13 mouse cellular contexts compared by ENCODE assay signal in the genomic region with DNA sequence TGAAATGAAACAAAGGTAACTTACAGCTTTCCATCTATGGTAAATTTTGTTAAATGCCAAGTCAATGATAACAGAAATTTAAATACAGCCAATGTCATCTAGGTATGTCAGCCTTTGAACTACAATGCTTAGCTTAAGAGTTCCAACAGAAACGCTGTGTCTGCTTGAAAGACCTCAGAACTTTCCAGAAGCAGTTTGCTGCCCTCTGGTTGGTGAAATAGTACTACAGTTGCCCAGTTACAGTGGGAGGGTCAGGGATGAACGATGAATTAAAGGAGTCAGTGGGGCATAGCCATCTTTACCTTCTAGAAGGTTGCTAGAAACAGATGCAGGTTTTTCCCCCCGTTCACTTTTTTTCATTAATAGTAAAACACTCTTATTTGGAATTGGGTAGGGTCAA.
DNase-seq lines count a peak whose midpoint lies in the region; ATAC-seq and TF ChIP-seq lines count a peak whose summit lies in the region.
"Had no signal": no experiment of that assay in that cellular context is flagged by ENCODE, and none has a peak within 500 bp of the region (broad histone marks: within the 10 kb centered on the region; RNA-seq: fewer than 3 reads in every experiment).

No protein-coding gene starts in this region.

- intact Hi-C loops in heart, adult 2 months (cut with DNase I): no loop called here
- intact Hi-C loops in gastrocnemius, postnatal 36 days (cut with DNase I): loop anchor here (5.0 to 10.0 kb wide), 2 partner anchors 481 to 553 kb away; no protein-coding TSS in a partner anchor

- peak; percentile 58 for TF ChIP-seq CTCF in heart, adult 2 months (IDR thresholded peaks at IDR 0.05)
- TF ChIP-seq CTCF in lung, postnatal 0 days (IDR thresholded peaks at IDR 0.05): peak; percentile 69

- no peak for DNase-seq in heart, adult 2 months
- DNase-seq in heart, adult 9 months (ENCODE audit: low spot score in 2 of 2): no peak
- peak; percentile 28 for DNase-seq in lung, postnatal 0 days (ENCODE audit: low spot score)
- DNase-seq in lung, postnatal 25 days (ENCODE audit: low spot score): no peak
- DNase-seq in R1 (ENCODE audit: low read depth, low spot score): peak; percentile 53
- DNase-seq in lung, postnatal 36 days: peak; percentile 12
- no peak for DNase-seq in gastrocnemius, postnatal 36 days
- no peak for DNase-seq in right cerebral cortex, postnatal 10 days (ENCODE audit: low spot score in 2 of 2)
- DNase-seq: layer of hippocampus, adult 9-11 months; right cerebral cortex, adult 18-20 months had no signal

- H3K27me3 ChIP-seq in heart, adult 2 months (ENCODE audit: control insufficient read depth, insufficient read depth, low read length): no peaks in the 10 kb centered on the region
- no peaks in the 10 kb centered on the region for H3K27me3 ChIP-seq in lung, postnatal 0 days (replicated peaks; ENCODE audit: insufficient read depth, low read length)
- H3K27me3 ChIP-seq: forebrain, embryonic 15.5 days; heart, embryonic 15.5 days had no signal

- no peaks in the 10 kb centered on the region for H3K36me3 ChIP-seq in heart, adult 2 months (ENCODE audit: control insufficient read depth, insufficient read depth, low read length)
- H3K36me3 ChIP-seq in lung, postnatal 0 days (ENCODE audit: insufficient read depth, low read length): no peaks in the 10 kb centered on the region
- H3K36me3 ChIP-seq: forebrain, embryonic 15.5 days; heart, embryonic 15.5 days had no signal

- H3K27ac ChIP-seq in heart, adult 2 months: no peak overlapping the region
- no peak overlapping the region for H3K27ac ChIP-seq in lung, postnatal 0 days (ENCODE audit: low read length)
- H3K27ac ChIP-seq: forebrain, embryonic 15.5 days; heart, embryonic 15.5 days; liver, embryonic 14.5 days had no signal

- TF ChIP-seq EP300 in heart, adult 2 months (IDR thresholded peaks at IDR 0.05; ENCODE audit: insufficient read depth, low read depth, low read length): no peak
- TF ChIP-seq EP300 in lung, postnatal 0 days (IDR thresholded peaks at IDR 0.05): no peak

- no peaks in the 10 kb centered on the region for H3K9me3 ChIP-seq in lung, postnatal 0 days (ENCODE audit: low read length)
- H3K9me3 ChIP-seq: forebrain, embryonic 15.5 days; heart, embryonic 15.5 days had no signal

- H3K4me3 ChIP-seq in heart, adult 2 months: no peak overlapping the region
- H3K4me3 ChIP-seq in lung, postnatal 0 days (ENCODE audit: low read depth, low read length): no peak overlapping the region
- H3K4me3 ChIP-seq: forebrain, embryonic 15.5 days; heart, embryonic 15.5 days had no signal

- TF ChIP-seq POLR2A in heart, adult 2 months (IDR thresholded peaks at IDR 0.05; ENCODE audit: insufficient read depth, low read depth, low read length): no peak

- no peaks in the 10 kb centered on the region for H3K79me2 ChIP-seq in heart, adult 2 months (replicated peaks; ENCODE audit: control insufficient read depth, insufficient read depth, low read length)

- H3K9ac ChIP-seq in heart, adult 2 months (ENCODE audit: low read depth, low read length): no peak overlapping the region
- H3K9ac ChIP-seq in lung, postnatal 0 days (replicated peaks; ENCODE audit: low read depth): no peak overlapping the region
- H3K9ac ChIP-seq: forebrain, embryonic 15.5 days; heart, embryonic 15.5 days; liver, embryonic 14.5 days had no signal

- ATAC-seq in lung, postnatal 0 days: no peak
- ATAC-seq: forebrain, embryonic 15.5 days had no signal

- no peak overlapping the region for H3K4me2 ChIP-seq in lung, postnatal 0 days (replicated peaks; ENCODE audit: low read depth, low read length)
- H3K4me2 ChIP-seq: forebrain, embryonic 15.5 days; heart, embryonic 15.5 days had no signal

- WGBS in heart, adult 2 months: 63% methylated on average over 3 of the region's 3 CpGs
- 62% methylated on average over 3 of the region's 3 CpGs for WGBS in lung, postnatal 0 days

- H3K4me1 ChIP-seq in heart, adult 2 months (ENCODE audit: control insufficient read depth, insufficient read depth, low read length): no peaks in the 10 kb centered on the region
- no peaks in the 10 kb centered on the region; the same call in 1 of the 2 replicates for H3K4me1 ChIP-seq in lung, postnatal 0 days (ENCODE audit: insufficient read depth, low read depth, low read length)
- H3K4me1 ChIP-seq: forebrain, embryonic 15.5 days; heart, embryonic 15.5 days had no signal

Comparison
In these comparisons a context has a peak if more than half of its experiments do, and no peak if none do; other contexts are left out.
1. DNase-seq: peak in lung, postnatal 0 days (single experiment), R1 (single experiment) and lung, postnatal 36 days (single experiment); none in heart, adult 2 months (0 of 2), heart, adult 9 months (0 of 2), lung, postnatal 25 days (single experiment), gastrocnemius, postnatal 36 days (0 of 2) and right cerebral cortex, postnatal 10 days (0 of 2).